Mouse (Mus musculus) hindbrain, embryonic 15.5 days (tissue): ENCODE measurements around the gene Bcas1. TPM values are rescaled to one million over a fixed set of nuclear protein-coding genes. Genes with fewer than 3 reads are reported as not detected.

ENCODE experiments used
- ATAC-seq: fragments of 200-750 bp; cut with Nextera tagmentation; 2 replicates; pipeline ENCODE4 v1.8.0; 2017; ENCODE audit warnings: low read depth, moderate number of reproducible peaks, moderate TSS enrichment; ENCODE audit not compliant: low FRiP score
- H3K27ac ChIP-seq: fragments of 300-500 bp; sonication (generic); replicated peaks from 2 replicates; pipeline ENCODE4 v1.5.1; 2015; ENCODE audit warnings: mild to moderate bottlenecking, inconsistent platforms
- H3K27me3 ChIP-seq: fragments of 300-500 bp; sonication (generic); 2 replicates; pipeline ENCODE4 v1.6.1; 2015; ENCODE audit warnings: control low read depth, inconsistent platforms
- H3K36me3 ChIP-seq: fragments of 300-500 bp; sonication (generic); 2 replicates; pipeline ENCODE4 v1.6.1; 2015; ENCODE audit warnings: control low read depth, inconsistent platforms
- H3K4me1 ChIP-seq: fragments of 300-500 bp; sonication (generic); replicated peaks from 2 replicates; pipeline ENCODE4 v1.6.1; 2015; ENCODE audit warnings: control low read depth, inconsistent platforms
- H3K4me2 ChIP-seq: fragments of 300-500 bp; sonication (generic); 2 replicates; pipeline ENCODE4 v1.6.1; 2015; ENCODE audit warnings: moderate library complexity, mild to moderate bottlenecking, inconsistent platforms
- H3K4me3 ChIP-seq: fragments of 300-500 bp; sonication (generic); 2 replicates; pipeline ENCODE4 v1.5.1; 2015; ENCODE audit warnings: mild to moderate bottlenecking, inconsistent platforms
- H3K9ac ChIP-seq: fragments of 300-500 bp; sonication (generic); 2 replicates; pipeline ENCODE4 v1.6.1; 2015; ENCODE audit warnings: inconsistent platforms
- H3K9me3 ChIP-seq: fragments of 300-500 bp; sonication (generic); 2 replicates; pipeline ENCODE4 v1.6.1; 2016; ENCODE audit warnings: control low read depth, inconsistent platforms
- WGBS: fragments of 180-500 bp; shearing (Covaris S2); methylation state at CpG from one replicate; pipeline ENCODE4 v1.1.7; 2015; 5-methylcytosine and 5-hydroxymethylcytosine counted together
- polyA plus RNA-seq: library from polyadenylated mRNA; unstranded; fragments of >200 nt; fragmentation: Nextera tagmentation; extraction: Ambion mirVana; gene quantifications from 2 replicates; pipeline ENCODE4 v1.2.1, GENCODE M21; 2015

The Bcas1 gene
- polyA plus RNA-seq, 1 experiment from 2014 or later: 15.1 TPM

DNA sequence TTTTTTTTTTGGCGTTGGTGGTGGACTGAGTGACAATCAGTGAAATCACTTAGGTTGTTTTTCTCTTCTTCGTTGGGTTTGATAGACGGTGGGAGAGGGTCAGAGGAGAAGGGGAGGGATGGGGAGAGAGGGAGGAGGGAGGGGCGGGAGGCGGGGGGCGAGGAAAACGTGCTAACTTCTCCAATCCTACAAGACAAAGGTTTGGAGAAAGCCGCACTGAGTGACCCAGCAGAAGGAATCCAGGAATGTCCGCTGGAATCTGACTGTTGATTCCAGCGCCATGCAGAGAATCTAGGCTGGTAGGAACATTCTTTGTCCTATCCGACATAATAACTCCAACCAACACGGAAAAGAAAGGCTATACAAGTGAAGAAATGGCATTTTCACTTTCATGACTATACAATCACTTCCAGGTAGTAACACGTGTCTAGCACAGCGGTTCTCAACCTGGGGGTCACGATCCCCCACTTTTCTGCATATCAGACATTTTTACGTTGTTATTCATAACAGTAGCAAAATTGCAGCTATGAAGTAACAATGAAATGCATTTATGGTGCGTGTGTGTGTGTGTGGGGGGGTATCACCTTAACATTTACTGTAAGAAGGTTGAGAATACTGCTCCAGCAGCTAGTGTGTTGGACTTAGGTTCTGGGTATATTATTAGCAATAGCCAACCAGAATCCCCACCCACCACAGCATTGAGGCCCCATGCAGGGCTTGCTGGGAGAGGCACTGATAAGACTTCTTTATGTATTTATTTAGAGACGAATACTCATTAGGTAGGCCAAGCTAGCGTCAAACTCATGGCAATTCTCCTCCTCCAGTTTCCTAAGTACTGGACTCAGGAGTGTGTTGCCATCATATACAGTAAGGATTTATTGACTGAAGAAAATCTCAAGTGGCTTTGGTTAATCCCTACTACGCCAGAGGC is 107.8 kb downstream of the Bcas1 start:
- H3K4me1 ChIP-seq: peaks cover 22% of the 10 kb centered on the region
- WGBS: 18% methylated on average over 20 of the region's 20 CpGs
- peak overlapping the region; percentile 77 for H3K4me2 ChIP-seq
- peak overlapping the region; percentile 55 for H3K9ac ChIP-seq
- ATAC-seq: no peak; the same call in 1 of the 2 replicates
- H3K36me3 ChIP-seq: no peaks in the 10 kb centered on the region
- peak overlapping the region; percentile 41 for H3K4me3 ChIP-seq
- no peaks in the 10 kb centered on the region for H3K9me3 ChIP-seq
- H3K27ac ChIP-seq: peak overlapping the region; percentile 76
- no peaks in the 10 kb centered on the region for H3K27me3 ChIP-seq

GRCm38 (mm10) chr2:170318713-170319532 is 108.7 kb downstream of the Bcas1 start:
- Histone ChIP-seq H3K27me3 (no peaks in the 10 kb centered on the region), H3K4me1 (peaks cover 19% of the 10 kb centered on the region), H3K27ac (peak overlapping the region; percentile 76), H3K36me3 (no peaks in the 10 kb centered on the region), H3K4me2 (peak overlapping the region; percentile 77), H3K9me3 (no peaks in the 10 kb centered on the region), H3K9ac (peak overlapping the region; percentile 30), H3K4me3 (peak overlapping the region; percentile 41)
- 8% methylated on average over 24 of the region's 25 CpGs for WGBS
- ATAC-seq: peak; percentile 95

- Histone ChIP-seq H3K4me3 (no peak overlapping the region), H3K4me2 (no peak overlapping the region), H3K27me3 (no peaks in the 10 kb centered on the region), H3K9me3 (no peaks in the 10 kb centered on the region), H3K9ac (no peak overlapping the region), H3K4me1 (peaks cover 15% of the 10 kb centered on the region), H3K27ac (no peak overlapping the region), H3K36me3 (no peaks in the 10 kb centered on the region)
- ATAC-seq: no peak
- 93% methylated on average over 4 of the region's 4 CpGs for WGBS
Observed at GRCm38 (mm10) chr2:170316774-170317173, 110.9 kb downstream of the Bcas1 start.

DNA sequence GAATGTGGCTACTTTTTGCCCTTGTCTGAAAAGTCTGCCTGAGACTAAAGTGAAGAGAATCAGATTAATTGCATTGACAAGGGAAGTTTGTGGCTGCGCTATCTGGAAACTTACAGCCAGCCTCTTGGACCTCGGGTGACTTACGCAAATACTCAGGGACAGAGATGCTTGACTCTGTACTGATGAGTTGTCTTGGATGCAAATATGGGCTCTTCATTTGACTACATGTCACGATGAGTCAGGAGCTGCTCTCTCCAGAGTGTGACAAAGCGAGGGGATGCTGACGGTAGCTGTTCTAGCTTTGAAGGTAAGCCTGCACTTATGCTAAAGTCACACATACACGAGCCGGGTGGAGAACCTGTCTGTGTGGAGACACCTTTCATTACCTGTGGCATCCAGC is 111.3 kb downstream of the Bcas1 start:
- Histone ChIP-seq H3K9me3 (no peaks in the 10 kb centered on the region), H3K4me1 (peaks cover 15% of the 10 kb centered on the region), H3K4me2 (no peak overlapping the region), H3K27ac (no peak overlapping the region), H3K27me3 (no peaks in the 10 kb centered on the region), H3K4me3 (no peak overlapping the region), H3K36me3 (no peaks in the 10 kb centered on the region), H3K9ac (no peak overlapping the region)
- 89% methylated on average over 8 of the region's 8 CpGs for WGBS
- no peak for ATAC-seq

DNA sequence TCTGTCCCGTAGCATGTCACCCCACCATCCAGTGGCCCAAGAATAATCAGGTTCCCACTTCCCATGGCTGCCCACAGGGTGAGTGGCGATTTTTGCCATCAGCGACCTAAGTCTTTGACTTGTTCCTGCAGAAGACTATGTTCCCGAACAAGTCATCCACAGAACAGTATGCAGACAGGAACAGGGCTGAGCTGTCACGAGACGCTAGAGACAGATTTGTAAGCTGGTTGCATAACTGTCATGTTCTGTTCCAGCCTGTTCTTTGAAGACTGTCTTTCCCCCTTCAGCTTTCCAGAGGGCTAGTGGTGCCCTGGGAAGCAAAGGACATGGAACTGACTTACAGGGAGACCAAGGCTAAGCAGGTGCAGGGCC is 116.7 kb downstream of the Bcas1 start:
- Histone ChIP-seq H3K27ac (no peak overlapping the region), H3K4me3 (no peak overlapping the region), H3K4me2 (no peak overlapping the region), H3K9me3 (no peaks in the 10 kb centered on the region), H3K36me3 (no peaks in the 10 kb centered on the region), H3K4me1 (peaks cover 12% of the 10 kb centered on the region), H3K27me3 (no peaks in the 10 kb centered on the region), H3K9ac (no peak overlapping the region)
- WGBS: 87% methylated on average over 6 of the region's 6 CpGs
- ATAC-seq: no peak

GRCm38 (mm10) chr2:170310310-170310987 is 117.2 kb downstream of the Bcas1 start:
- Histone ChIP-seq H3K9ac (no peak overlapping the region), H3K4me3 (no peak overlapping the region), H3K36me3 (no peaks in the 10 kb centered on the region), H3K9me3 (no peaks in the 10 kb centered on the region), H3K27me3 (no peaks in the 10 kb centered on the region), H3K4me1 (peaks cover 12% of the 10 kb centered on the region), H3K4me2 (no peak overlapping the region), H3K27ac (no peak overlapping the region)
- ATAC-seq: no peak
- WGBS: 88% methylated on average over 13 of the region's 13 CpGs

- 0 out of 2 replicates have a peak overlapping the region, but pooled peaks have one; percentile 39 for H3K27ac ChIP-seq
- H3K4me1 ChIP-seq: peaks cover 12% of the 10 kb centered on the region
- 54% methylated on average over 9 of the region's 9 CpGs for WGBS
- H3K9me3 ChIP-seq: no peaks in the 10 kb centered on the region
- no peak overlapping the region for H3K9ac ChIP-seq
- no peaks in the 10 kb centered on the region for H3K27me3 ChIP-seq
- ATAC-seq: no peak
- H3K4me2 ChIP-seq: no peak overlapping the region
- H3K4me3 ChIP-seq: no peak overlapping the region
- no peaks in the 10 kb centered on the region for H3K36me3 ChIP-seq
Observed at GRCm38 (mm10) chr2:170308966-170309365, 118.7 kb downstream of the Bcas1 start.

- 0 out of 2 replicates have a peak, but pooled peaks have one; percentile 35 for ATAC-seq
- no peak overlapping the region for H3K9ac ChIP-seq
- 41% methylated on average over 10 of the region's 10 CpGs for WGBS
Observed at GRCm38 (mm10) chr2:170308033-170308820, 119.4 kb downstream of the Bcas1 start.

GRCm38 (mm10) chr2:170307589-170308021 is 120.0 kb downstream of the Bcas1 start:
- WGBS: 24% methylated on average over 7 of the region's 7 CpGs
- peak; percentile 88 for ATAC-seq
- Histone ChIP-seq H3K27me3 (no peaks in the 10 kb centered on the region), H3K4me3 (no peak overlapping the region), H3K36me3 (no peaks in the 10 kb centered on the region), H3K9ac (no peak overlapping the region), H3K27ac (peak overlapping the region; percentile 62), H3K9me3 (no peaks in the 10 kb centered on the region), H3K4me1 (peaks cover 12% of the 10 kb centered on the region), H3K4me2 (no peak overlapping the region)

More at GRCm38 (mm10) chr2:170308033-170308820, 119.4 kb downstream of the Bcas1 start:
- H3K4me3 ChIP-seq: no peak overlapping the region
- H3K27ac ChIP-seq: peak overlapping the region; percentile 62
- H3K4me1 ChIP-seq: peaks cover 12% of the 10 kb centered on the region
- no peaks in the 10 kb centered on the region for H3K27me3 ChIP-seq
- no peaks in the 10 kb centered on the region for H3K9me3 ChIP-seq
- no peaks in the 10 kb centered on the region for H3K36me3 ChIP-seq
- no peak overlapping the region for H3K4me2 ChIP-seq

DNA sequence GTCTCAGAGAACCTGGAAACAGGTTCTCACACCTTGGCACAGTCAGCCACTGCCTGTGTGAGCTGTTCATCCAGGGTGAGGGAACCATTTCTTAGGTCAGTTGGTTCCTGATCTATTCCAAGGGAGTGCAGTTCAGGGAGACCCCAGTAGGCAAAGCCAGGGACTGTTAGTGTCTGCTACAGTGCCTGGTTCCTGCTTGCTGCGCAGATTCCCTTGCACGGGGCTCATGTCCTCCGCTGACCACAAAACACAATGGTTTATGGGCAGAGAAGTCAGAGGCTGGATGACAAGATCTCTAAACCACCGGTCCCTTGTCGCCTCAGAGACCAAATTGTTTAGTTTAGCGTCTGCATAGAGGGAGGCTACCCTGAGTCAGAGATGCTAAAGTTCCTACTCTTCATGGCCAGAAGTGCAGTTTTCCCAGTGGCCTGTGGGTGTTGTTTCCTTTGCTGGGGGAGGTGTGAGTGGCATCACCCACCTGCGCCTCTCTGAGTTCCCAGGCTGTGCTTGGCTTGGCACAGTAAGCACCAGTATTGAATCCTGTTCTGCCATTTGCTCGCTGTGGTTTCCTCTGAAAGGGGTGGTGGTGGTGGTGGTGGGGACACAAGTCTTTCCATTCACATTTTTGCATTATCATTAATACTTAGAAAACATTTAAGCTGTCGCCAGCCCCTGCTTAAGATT is 120.9 kb downstream of the Bcas1 start:
- H3K27ac ChIP-seq: peak overlapping the region; percentile 41; the same call in 1 of the 2 replicates
- no peak for ATAC-seq
- H3K4me1 ChIP-seq: peaks cover 12% of the 10 kb centered on the region
- no peak overlapping the region for H3K9ac ChIP-seq
- 84% methylated on average over 9 of the region's 9 CpGs for WGBS
- no peak overlapping the region for H3K4me2 ChIP-seq
- H3K27me3 ChIP-seq: no peaks in the 10 kb centered on the region
- no peaks in the 10 kb centered on the region for H3K9me3 ChIP-seq
- H3K36me3 ChIP-seq: no peaks in the 10 kb centered on the region
- H3K4me3 ChIP-seq: no peak overlapping the region
